Mouse (Mus musculus): ENCODE results near the gene Kif24.

GRCm38 (mm10) chr4:41347839-41348238, 116.8 kb downstream of the Kif24 start:
- TF ChIP-seq CTCF (IDR thresholded peaks at IDR 0.05; ENCODE audit: borderline replicate concordance, control insufficient read depth, extremely low read depth, insufficient read depth, low read length, poor library complexity) (no peak), POLR2A (IDR thresholded peaks at IDR 0.05; ENCODE audit: control insufficient read depth, extremely low read depth, insufficient read depth, low read length, poor library complexity) (no peak)

Measured in thymus, adult 2 months (tissue).